Mouse (Mus musculus): ENCODE results near the gene Smyd3.

DNA sequence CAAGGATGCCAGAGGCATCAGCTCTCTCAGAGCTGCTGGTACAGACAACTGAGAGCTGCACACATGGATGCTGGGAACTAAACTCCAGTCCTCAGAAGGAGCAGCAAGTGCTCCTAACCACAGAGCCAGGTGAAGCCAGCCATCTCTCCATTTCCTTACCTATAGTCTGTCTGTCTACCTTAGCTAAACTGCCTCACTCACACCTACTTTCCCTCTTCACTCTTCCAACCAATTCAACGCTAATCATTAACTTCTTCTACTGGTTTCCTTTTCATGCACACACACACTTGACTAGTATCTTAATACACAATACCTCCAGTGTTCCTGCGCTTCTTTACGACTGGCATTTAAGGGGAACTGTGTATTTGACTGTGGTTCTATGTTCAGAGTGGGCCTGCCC, 22.0 kb upstream of the Smyd3 start:
- no peak for TF ChIP-seq CTCF (IDR thresholded peaks at IDR 0.05; ENCODE audit: extremely low read depth, insufficient read depth, low read length)
- no peak for TF ChIP-seq POLR2A (IDR thresholded peaks at IDR 0.05; ENCODE audit: extremely low read depth, insufficient read depth, low read length)
